Mouse (Mus musculus): ENCODE data around the gene Ssbp2.

GRCm38 (mm10) chr13:91748401-91748800, 288.3 kb downstream of the Ssbp2 start:
- TF ChIP-seq CTCF (IDR thresholded peaks at IDR 0.05; ENCODE audit: low read depth) = no peak
- no peak for TF ChIP-seq EP300 (IDR thresholded peaks at IDR 0.05; ENCODE audit: low read depth)
